Comparison of ENCODE assay signal across 17 mouse cellular contexts in the genomic region with DNA sequence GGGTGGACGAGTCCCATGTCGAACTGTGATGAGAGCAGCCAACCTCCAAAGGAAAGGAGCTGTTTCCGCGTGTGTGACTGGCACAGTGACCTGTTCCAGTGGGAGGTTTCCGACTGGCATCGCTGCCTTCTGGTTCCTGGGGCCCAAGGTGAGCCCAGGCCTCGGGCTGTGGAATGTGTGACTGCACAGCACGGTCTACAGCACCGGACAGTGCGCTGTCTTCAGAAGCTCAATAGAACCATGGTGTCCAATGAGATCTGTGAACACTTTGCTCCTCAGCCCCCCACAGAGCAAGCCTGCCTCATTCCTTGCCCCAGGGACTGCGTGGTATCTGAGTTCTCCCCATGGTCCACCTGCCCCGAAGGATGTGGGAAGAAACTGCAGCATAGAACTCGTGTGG.
"Had no signal": no experiment of that assay in that cellular context is flagged by ENCODE, and none has a peak within 500 bp of the region (broad histone marks: within the 10 kb centered on the region; RNA-seq: fewer than 3 reads in every experiment).

No protein-coding gene starts in this region.

- H3K4me2 ChIP-seq: limb, embryonic 12.5 days; liver, embryonic 13.5 days; lung, embryonic 15.5 days; midbrain, embryonic 11.5 days; midbrain, embryonic 15.5 days; neural tube, embryonic 12.5 days had no signal

- H3K36me3 ChIP-seq: limb, embryonic 12.5 days; liver, embryonic 13.5 days; lung, embryonic 15.5 days; midbrain, embryonic 15.5 days; neural tube, embryonic 12.5 days had no signal

- ATAC-seq: liver, postnatal 0 days; midbrain, embryonic 15.5 days had no signal

- H3K9me3 ChIP-seq: limb, embryonic 12.5 days; liver, embryonic 13.5 days; lung, embryonic 15.5 days; midbrain, embryonic 15.5 days; neural tube, embryonic 12.5 days had no signal

- H3K4me1 ChIP-seq: limb, embryonic 12.5 days; liver, embryonic 13.5 days; lung, embryonic 15.5 days; megakaryocyte, embryonic 14.5 days; midbrain, embryonic 15.5 days; neural tube, embryonic 12.5 days had no signal

- H3K27me3 ChIP-seq: limb, embryonic 12.5 days; liver, embryonic 13.5 days; lung, embryonic 15.5 days; midbrain, embryonic 15.5 days; neural tube, embryonic 12.5 days had no signal

- H3K9ac ChIP-seq: limb, embryonic 12.5 days; liver, embryonic 13.5 days; liver, postnatal 0 days; lung, embryonic 15.5 days; midbrain, embryonic 15.5 days; neural tube, embryonic 12.5 days had no signal

- DNase-seq: kidney, adult 9 months; layer of hippocampus, adult 9-11 months; layer of hippocampus, postnatal 36 days; liver; liver, embryonic 13.5 days; liver, postnatal 0 days; lung, postnatal 14 days; thymus, adult 2 months; thymus, postnatal 25 days had no signal

- H3K27ac ChIP-seq: limb, embryonic 12.5 days; liver, embryonic 13.5 days; lung, embryonic 15.5 days; macrophage; midbrain, embryonic 15.5 days; neural tube, embryonic 12.5 days; stomach, postnatal 0 days had no signal

- H3K4me3 ChIP-seq: limb, embryonic 12.5 days; liver, embryonic 13.5 days; lung, embryonic 15.5 days; megakaryocyte, embryonic 14.5 days; midbrain, embryonic 15.5 days; neural tube, embryonic 12.5 days had no signal
